Mouse (Mus musculus) forebrain, embryonic 16.5 days (tissue): ENCODE measurements at regions not wholly inside any gene's neighbourhood (a gene's known extent, or its start where the extent isn't known, plus 50 kb on each side); places are given as distances from the start of the nearest gene placed in this dataset.

Experiments used
- ATAC-seq: fragments of 200-750 bp; cut with Nextera tagmentation; 2 replicates; pipeline ENCODE4 v1.8.0; 2017; ENCODE audit warnings: mild to moderate bottlenecking, moderate library complexity
- H3K27ac ChIP-seq: fragments of 300-500 bp; sonication (generic); 2 replicates; pipeline ENCODE4 v1.5.1; 2014; ENCODE audit warnings: low read length, control low read depth
- H3K27me3 ChIP-seq: fragments of 300-500 bp; sonication (generic); replicated peaks from 2 replicates; pipeline ENCODE4 v1.6.1; 2014; ENCODE audit warnings: low read length; ENCODE audit not compliant: control insufficient read depth, insufficient read depth
- H3K36me3 ChIP-seq: fragments of 300-500 bp; sonication (generic); 2 replicates; pipeline ENCODE4 v1.6.1; 2014; ENCODE audit not compliant: control insufficient read depth, insufficient read depth
- H3K4me1 ChIP-seq: fragments of 300-500 bp; sonication (generic); replicated peaks from 2 replicates; pipeline ENCODE4 v1.6.1; 2014; ENCODE audit warnings: low read length; ENCODE audit not compliant: control insufficient read depth, insufficient read depth
- H3K4me2 ChIP-seq: fragments of 300-500 bp; sonication (generic); 2 replicates; pipeline ENCODE4 v1.6.1; 2014; ENCODE audit warnings: mild to moderate bottlenecking, low read length, control low read depth
- H3K4me3 ChIP-seq: fragments of 300-500 bp; sonication (generic); replicated peaks from 2 replicates; pipeline ENCODE4 v1.5.1; 2014; ENCODE audit warnings: mild to moderate bottlenecking, low read length, control low read depth
- H3K9ac ChIP-seq: fragments of 300-500 bp; sonication (generic); replicated peaks from 2 replicates; pipeline ENCODE4 v1.6.1; 2014; ENCODE audit warnings: low read depth, low read length, control low read depth
- H3K9me3 ChIP-seq: fragments of 300-500 bp; sonication (generic); 2 replicates; pipeline ENCODE4 v1.6.1; 2016; ENCODE audit warnings: low read length; ENCODE audit not compliant: control insufficient read depth
- WGBS: fragments of 180-500 bp; shearing (Covaris S2); extraction: QIAGEN DNeasy Blood & Tissue Kit; methylation state at CpG from one replicate; pipeline ENCODE4 v1.1.7; 2014; 5-methylcytosine and 5-hydroxymethylcytosine counted together

GRCm38 (mm10) chrX:143462632-143463031 is 55.8 kb upstream of the Pak3 start:
- no peaks in the 10 kb centered on the region for H3K36me3 ChIP-seq
- no peaks in the 10 kb centered on the region for H3K4me1 ChIP-seq
- ATAC-seq = no peak
- H3K4me3 ChIP-seq = no peak overlapping the region
- H3K9me3 ChIP-seq = no peaks in the 10 kb centered on the region
- no peak overlapping the region for H3K27ac ChIP-seq
- no peaks in the 10 kb centered on the region for H3K27me3 ChIP-seq
- no peak overlapping the region for H3K9ac ChIP-seq
- WGBS = 33% methylated on average over 4 of the region's 4 CpGs
- no peak overlapping the region for H3K4me2 ChIP-seq

GRCm38 (mm10) chrX:143448636-143449346 is 54.7 kb upstream of the Chrdl1 start:
- Histone ChIP-seq H3K9me3 (no peaks in the 10 kb centered on the region), H3K4me1 (no peaks in the 10 kb centered on the region), H3K4me3 (no peak overlapping the region), H3K36me3 (no peaks in the 10 kb centered on the region), H3K27ac (no peak overlapping the region), H3K9ac (no peak overlapping the region), H3K4me2 (no peak overlapping the region), H3K27me3 (no peaks in the 10 kb centered on the region)
- WGBS = 58% methylated on average over 7 of the region's 7 CpGs
- no peak for ATAC-seq

- Histone ChIP-seq H3K27me3 (no peaks in the 10 kb centered on the region; the same call in 1 of the 2 replicates), H3K4me1 (no peaks in the 10 kb centered on the region), H3K9ac (no peak overlapping the region), H3K4me3 (no peak overlapping the region), H3K9me3 (no peaks in the 10 kb centered on the region), H3K4me2 (no peak overlapping the region), H3K36me3 (no peaks in the 10 kb centered on the region), H3K27ac (no peak overlapping the region)
- WGBS = 11% methylated on average over 3 of the region's 3 CpGs
- ATAC-seq = peak; percentile 43; the same call in 1 of the 2 replicates
Observed at GRCm38 (mm10) chrX:143444581-143444980, 50.5 kb upstream of the Chrdl1 start.
